Mouse (Mus musculus): ENCODE measurements at regions not wholly inside any gene's neighbourhood (a gene's known extent, or its start where the extent isn't known, plus 50 kb on each side); places are given as distances from the start of the nearest gene placed in this dataset.

DNA sequence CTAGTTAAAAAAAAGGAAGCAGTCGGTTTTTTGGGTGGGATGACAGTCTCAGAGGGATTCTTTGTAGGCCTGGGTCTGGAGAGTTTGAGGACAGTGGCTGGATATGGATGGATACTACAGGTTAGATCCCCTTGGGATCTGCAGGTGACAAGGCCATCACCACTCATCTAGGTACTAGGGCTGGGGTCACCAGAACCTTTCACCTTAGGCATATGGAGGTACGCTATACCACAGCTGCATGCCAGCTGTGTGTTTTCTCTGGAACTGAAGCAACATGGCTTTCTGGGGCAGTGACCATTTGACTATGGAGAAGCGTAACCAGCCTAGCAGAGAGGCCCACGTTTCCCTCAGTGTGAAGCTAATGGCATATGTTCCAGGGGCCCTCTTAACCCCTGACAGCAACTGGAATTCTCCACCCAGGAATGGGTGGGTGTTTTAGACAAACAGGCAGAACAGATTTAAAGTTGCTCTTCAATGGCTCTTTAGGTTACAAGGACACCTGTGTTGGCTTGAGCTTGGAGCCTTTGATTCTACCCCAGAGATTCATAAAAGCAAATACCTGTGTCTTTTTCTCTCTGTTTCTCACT lies 118.8 kb downstream of the Ndfip2 start:
- DNase-seq (ENCODE audit: extremely low spot score in 1 of 2, low spot score in 1 of 2), result no peak

GRCm38 (mm10) chr14:105369637-105370435 lies 111.5 kb downstream of the Ndfip2 start:
- DNase-seq (ENCODE audit: extremely low spot score in 1 of 2, low spot score in 1 of 2), result no peak

DNA sequence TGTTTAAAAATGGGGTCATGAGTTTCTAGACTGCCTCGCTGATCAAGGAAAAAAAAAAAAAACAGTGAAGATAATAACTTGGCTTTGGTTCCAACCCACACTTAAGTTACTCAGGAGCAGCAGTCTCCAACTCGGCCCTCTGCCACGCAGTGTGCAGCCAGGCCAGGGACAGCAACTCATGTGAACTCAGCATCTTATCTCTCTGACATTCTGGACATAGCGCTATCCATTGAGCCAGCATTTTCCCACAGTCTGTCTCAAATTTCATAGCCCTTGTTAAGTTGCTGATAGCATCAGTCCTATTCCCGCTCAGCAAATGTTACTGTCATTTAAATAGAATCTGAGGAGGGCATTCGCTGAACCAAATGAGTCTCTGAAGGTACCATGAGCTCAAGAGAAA lies 102.2 kb downstream of the Ndfip2 start:
- no peak for DNase-seq (ENCODE audit: extremely low spot score in 1 of 2, low spot score in 1 of 2)

DNA sequence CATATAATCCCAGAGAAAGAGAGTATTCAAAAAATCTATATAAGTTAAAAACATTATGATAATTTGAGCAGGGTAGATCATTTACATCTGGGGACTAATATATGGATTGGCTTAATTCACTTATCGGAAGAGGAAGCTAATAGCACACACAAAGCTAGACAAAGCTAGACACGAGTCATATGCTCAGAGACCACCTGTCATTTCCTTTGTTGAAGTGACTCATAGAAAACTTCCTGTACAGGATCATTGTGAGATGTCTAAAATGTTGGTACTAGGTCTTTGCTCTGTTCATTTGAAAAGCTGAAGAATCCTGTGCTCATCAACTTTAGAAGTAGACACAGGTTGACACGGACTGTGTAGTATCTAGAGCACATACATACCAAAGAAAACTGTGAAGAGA lies 101.5 kb downstream of the Ndfip2 start:
- no peak for DNase-seq (ENCODE audit: extremely low spot score in 1 of 2, low spot score in 1 of 2)

Small RNAs in the stretch of these regions (microRNA-seq; reads per million reads assigned to microRNA genes)
- gene Gm22406 (0 reads per million in 2 experiments), gene Mir6390 (0 reads per million in 2 experiments)
